Mouse (Mus musculus) liver, adult 2 months (tissue): Measurements from ENCODE around the gene Tyms.

Experiments used
- CTCF ChIP-seq: fragments of 200-500 bp; IDR thresholded peaks from 2 replicates; pipeline ENCODE4 v1.5.1; 2011; ENCODE audit warnings: low read depth, low read length, control low read depth
- POLR2A ChIP-seq: fragments of 200-500 bp; IDR thresholded peaks from 2 replicates; pipeline ENCODE4 v1.6.1; 2011; ENCODE audit warnings: low read length, control low read depth; ENCODE audit not compliant: insufficient read depth; ENCODE audit errors: extremely low read depth

DNA sequence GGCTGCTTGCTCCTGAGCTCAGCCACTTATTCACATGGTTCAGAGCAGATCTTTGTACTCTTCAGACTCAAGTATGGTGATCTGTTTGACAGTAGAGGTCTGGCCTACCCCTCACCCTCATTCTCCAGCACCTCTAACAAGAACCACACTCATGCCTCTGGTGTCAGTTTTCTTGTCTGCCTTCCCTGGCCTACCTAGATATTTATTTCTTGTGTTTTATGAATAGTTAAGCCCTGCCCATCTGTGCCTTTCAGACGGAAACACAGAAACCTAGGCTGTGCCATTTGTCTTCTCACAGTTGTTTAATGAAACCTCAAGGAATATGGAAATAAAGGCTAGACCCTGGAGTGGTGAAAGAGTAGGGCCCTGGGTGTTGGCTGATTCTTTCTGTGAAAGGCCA lies 44.6 kb upstream of the Tyms start:
- TF ChIP-seq CTCF (no peak), POLR2A (no peak)
